Comparison of ENCODE assay signal across 21 mouse cellular contexts in the genomic region with DNA sequence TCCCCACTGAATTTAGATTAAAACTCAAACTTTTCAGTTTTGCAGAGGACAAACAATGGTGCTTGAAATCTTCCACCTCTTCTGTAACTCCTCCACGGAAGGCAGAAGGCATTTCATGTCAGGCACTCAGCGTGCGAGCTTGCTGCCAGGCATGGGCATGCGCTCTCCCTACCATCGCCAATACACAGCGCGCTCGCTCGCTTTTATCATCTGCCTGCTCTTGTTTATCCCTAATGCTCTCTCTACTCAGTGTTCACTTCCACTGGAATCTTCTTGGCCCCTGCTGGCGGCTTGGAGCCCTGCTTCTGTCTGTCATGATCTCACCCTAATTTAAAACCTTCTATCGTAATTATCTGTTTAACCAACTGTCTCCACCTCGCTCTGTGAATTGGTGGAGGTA. TPM values are rescaled to one million over a fixed set of nuclear protein-coding genes. Genes with fewer than 3 reads are reported as not detected.
A peak's percentile ranks its signal among the peaks of the same experiment; 100 is the strongest.
DNase-seq lines count a peak whose midpoint lies in the region; ATAC-seq lines count a peak whose summit lies in the region.
"Had no signal": no experiment of that assay in that cellular context is flagged by ENCODE, and none has a peak within 500 bp of the region (broad histone marks: within the 10 kb centered on the region; RNA-seq: fewer than 3 reads in every experiment).

No protein-coding gene starts in this region.

- H3K9me3 ChIP-seq in forebrain, embryonic 16.5 days (ENCODE audit: control insufficient read depth, low read length): no peaks in the 10 kb centered on the region
- no peaks in the 10 kb centered on the region for H3K9me3 ChIP-seq in hindbrain, embryonic 11.5 days (ENCODE audit: control insufficient read depth, low read length)
- H3K9me3 ChIP-seq: heart, embryonic 15.5 days; liver, embryonic 12.5 days; neural tube, embryonic 15.5 days had no signal

- ATAC-seq in forebrain, embryonic 16.5 days: peak; percentile 94
- ATAC-seq in hindbrain, embryonic 11.5 days (ENCODE audit: low FRiP score): no peak
- ATAC-seq: hindbrain, embryonic 16.5 days; liver, embryonic 12.5 days; Patski had no signal

- H3K27ac ChIP-seq in forebrain, embryonic 16.5 days (ENCODE audit: low read length): no peak overlapping the region
- H3K27ac ChIP-seq in hindbrain, embryonic 11.5 days (ENCODE audit: low read depth, low read length): no peak overlapping the region
- H3K27ac ChIP-seq: heart, embryonic 15.5 days; liver, embryonic 12.5 days; neural tube, embryonic 15.5 days; stomach, postnatal 0 days had no signal

- DNase-seq in left cerebral cortex, adult 18-20 months (ENCODE audit: low spot score in 2 of 2): peak; percentile 41 to 44
- no peak for DNase-seq in left cerebral cortex, postnatal 14 days (ENCODE audit: low spot score in 2 of 2)
- DNase-seq in ZHBTc4 (ENCODE audit: low read depth, low spot score): peak; percentile 16
- peak; percentile 24 for DNase-seq in lung, postnatal 14 days
- no peak for DNase-seq in ovary, postnatal 36 days (ENCODE audit: low spot score)
- no peak for DNase-seq in hindbrain, embryonic 11.5 days (ENCODE audit: low spot score)
- DNase-seq in heart, postnatal 25 days (ENCODE audit: low spot score): no peak
- DNase-seq: adrenal gland, adult 8-10 months; embryo, embryonic 11 days; gastrocnemius, postnatal 25 days; kidney, adult 2 months had no signal

- H3K27me3 ChIP-seq in forebrain, embryonic 16.5 days (replicated peaks; ENCODE audit: control insufficient read depth, insufficient read depth, low read length): no peaks in the 10 kb centered on the region
- H3K27me3 ChIP-seq in hindbrain, embryonic 11.5 days (ENCODE audit: control insufficient read depth, insufficient read depth, low read length): no peaks in the 10 kb centered on the region
- H3K27me3 ChIP-seq: heart, embryonic 15.5 days; liver, embryonic 12.5 days; megakaryocyte, embryonic 14.5 days; neural tube, embryonic 15.5 days; Patski had no signal

- 53% methylated on average over 12 of the region's 12 CpGs for WGBS in forebrain, embryonic 16.5 days
- WGBS in hindbrain, embryonic 11.5 days: 86% methylated on average over 12 of the region's 12 CpGs

- intact Hi-C loops in left cerebral cortex, postnatal 14 days (cut with DNase I): no loop called here
- intact Hi-C loops in heart, postnatal 25 days (cut with DNase I): no loop called here

- 0 out of 2 replicates have a peak overlapping the region, but pooled peaks have one; percentile 5 for H3K4me3 ChIP-seq in forebrain, embryonic 16.5 days (replicated peaks; ENCODE audit: low read length)
- no peak overlapping the region for H3K4me3 ChIP-seq in hindbrain, embryonic 11.5 days (ENCODE audit: low read depth, low read length)
- H3K4me3 ChIP-seq: heart, embryonic 15.5 days; liver, embryonic 12.5 days; megakaryocyte, embryonic 14.5 days; neural tube, embryonic 15.5 days had no signal

- peaks cover 4% of the 10 kb centered on the region; the same call in 1 of the 2 replicates for H3K4me1 ChIP-seq in forebrain, embryonic 16.5 days (replicated peaks; ENCODE audit: control insufficient read depth, insufficient read depth, low read length)
- no peaks in the 10 kb centered on the region for H3K4me1 ChIP-seq in hindbrain, embryonic 11.5 days (replicated peaks; ENCODE audit: control insufficient read depth, insufficient read depth, low read length)
- H3K4me1 ChIP-seq: heart, embryonic 15.5 days; liver, embryonic 12.5 days; megakaryocyte, embryonic 14.5 days; neural tube, embryonic 15.5 days had no signal

- no peak overlapping the region for H3K9ac ChIP-seq in forebrain, embryonic 16.5 days (replicated peaks; ENCODE audit: low read depth, low read length)
- H3K9ac ChIP-seq in hindbrain, embryonic 11.5 days (ENCODE audit: low read depth, low read length): no peak overlapping the region
- H3K9ac ChIP-seq: heart, embryonic 15.5 days; liver, embryonic 12.5 days; neural tube, embryonic 15.5 days had no signal

- no peaks in the 10 kb centered on the region for H3K36me3 ChIP-seq in forebrain, embryonic 16.5 days (ENCODE audit: control insufficient read depth, insufficient read depth)
- no peaks in the 10 kb centered on the region for H3K36me3 ChIP-seq in hindbrain, embryonic 11.5 days (ENCODE audit: control insufficient read depth, insufficient read depth, low read length)
- H3K36me3 ChIP-seq: heart, embryonic 15.5 days; liver, embryonic 12.5 days; neural tube, embryonic 15.5 days had no signal

- peak overlapping the region; percentile 29 for H3K4me2 ChIP-seq in forebrain, embryonic 16.5 days (ENCODE audit: low read length)
- H3K4me2 ChIP-seq in hindbrain, embryonic 11.5 days (replicated peaks; ENCODE audit: low read depth, low read length): no peak overlapping the region
- H3K4me2 ChIP-seq: heart, embryonic 15.5 days; liver, embryonic 12.5 days; neural tube, embryonic 15.5 days had no signal

RNA-seq across cellular contexts. Expression of a gene that starts 11.6 kb away (rescaled TPM):
- 1 to 10 TPM; 1.1 to 1.4 TPM for total RNA-seq in left cerebral cortex, adult 18-20 months (2021)
- total RNA-seq in left cerebral cortex, postnatal 14 days (2021): 1 to 10 TPM; 5.5 TPM
- polyA plus RNA-seq in forebrain, embryonic 16.5 days (2015; fragmentation: Nextera tagmentation; extraction: Ambion mirVana): 8.0 and 9.6 TPM in 2 replicates
- polyA plus RNA-seq in hindbrain, embryonic 11.5 days (2014; fragmentation: Nextera tagmentation; extraction: Ambion mirVana): 17.8 and 27.2 TPM in 2 replicates
- under 1 TPM; 0.18 to 0.39 TPM for total RNA-seq in heart, postnatal 25 days (2021)
- total RNA-seq: monocyte, adult 5-6 weeks had no signal

RNA-seq across cellular contexts. Expression of a gene that starts 49.1 kb away (rescaled TPM):
- total RNA-seq in left cerebral cortex, adult 18-20 months (2021): not detected
- not detected for total RNA-seq in left cerebral cortex, postnatal 14 days (2021)
- polyA plus RNA-seq in forebrain, embryonic 16.5 days (2015; fragmentation: Nextera tagmentation; extraction: Ambion mirVana): not detected in 2 replicates
- polyA plus RNA-seq in hindbrain, embryonic 11.5 days (2014; fragmentation: Nextera tagmentation; extraction: Ambion mirVana): not detected in 2 replicates
- total RNA-seq in heart, postnatal 25 days (2021): not detected
- total RNA-seq: adrenal gland, adult 8-10 months; gastrocnemius, postnatal 25 days; layer of hippocampus, postnatal 25 days; monocyte, adult 5-6 weeks had no signal
- polyA plus RNA-seq: heart, embryonic 15.5 days; hindbrain, embryonic 16.5 days; kidney, adult 2 months; liver, embryonic 12.5 days; neural tube, embryonic 15.5 days; Patski; stomach, postnatal 0 days had no signal

Comparison
In these comparisons a context has a peak if more than half of its experiments do, and no peak if none do; other contexts are left out.
1. DNase-seq: peak in left cerebral cortex, adult 18-20 months (2 of 2), ZHBTc4 (single experiment) and lung, postnatal 14 days (single experiment); none in left cerebral cortex, postnatal 14 days (0 of 2), ovary, postnatal 36 days (single experiment), hindbrain, embryonic 11.5 days (single experiment) and heart, postnatal 25 days (single experiment).